Mouse (Mus musculus) small intestine, adult 2 months (tissue): ENCODE data around the gene Otop2.

Experiments
- CTCF ChIP-seq: fragments of 200-500 bp; IDR thresholded peaks from 2 replicates; pipeline ENCODE4 v1.5.1; 2012; ENCODE audit warnings: low read depth, mild to moderate bottlenecking, control low read depth, inconsistent platforms, low read length, moderate library complexity, mixed read lengths; ENCODE audit not compliant: insufficient replicate concordance, insufficient read length; ENCODE audit errors: extremely low read depth
- POLR2A ChIP-seq: fragments of 200-500 bp; IDR thresholded peaks from 2 replicates; pipeline ENCODE4 v1.6.1; 2012; ENCODE audit warnings: low read depth, mild to moderate bottlenecking, control low read depth, inconsistent platforms, low read length, moderate library complexity

GRCm38 (mm10) chr11:115273735-115274134 lies 33.2 kb upstream of the Otop2 start:
- TF ChIP-seq CTCF: no peak
- no peak for TF ChIP-seq POLR2A
